Mouse (Mus musculus) lung, postnatal 10 days (tissue): Measurements from ENCODE around the gene Wipi1.
A peak's percentile ranks its signal among the peaks of the same experiment; 100 is the strongest.
"Not testable (repeated sequence)": the region's sequence is repeated elsewhere in the genome, so short reads cannot be mapped to it uniquely, and the experiment has no call there.

ENCODE experiments used
- DNase-seq: peaks from one replicate; pipeline ENCODE4 v3.0.0; 2021

Gene Wipi1

DNA sequence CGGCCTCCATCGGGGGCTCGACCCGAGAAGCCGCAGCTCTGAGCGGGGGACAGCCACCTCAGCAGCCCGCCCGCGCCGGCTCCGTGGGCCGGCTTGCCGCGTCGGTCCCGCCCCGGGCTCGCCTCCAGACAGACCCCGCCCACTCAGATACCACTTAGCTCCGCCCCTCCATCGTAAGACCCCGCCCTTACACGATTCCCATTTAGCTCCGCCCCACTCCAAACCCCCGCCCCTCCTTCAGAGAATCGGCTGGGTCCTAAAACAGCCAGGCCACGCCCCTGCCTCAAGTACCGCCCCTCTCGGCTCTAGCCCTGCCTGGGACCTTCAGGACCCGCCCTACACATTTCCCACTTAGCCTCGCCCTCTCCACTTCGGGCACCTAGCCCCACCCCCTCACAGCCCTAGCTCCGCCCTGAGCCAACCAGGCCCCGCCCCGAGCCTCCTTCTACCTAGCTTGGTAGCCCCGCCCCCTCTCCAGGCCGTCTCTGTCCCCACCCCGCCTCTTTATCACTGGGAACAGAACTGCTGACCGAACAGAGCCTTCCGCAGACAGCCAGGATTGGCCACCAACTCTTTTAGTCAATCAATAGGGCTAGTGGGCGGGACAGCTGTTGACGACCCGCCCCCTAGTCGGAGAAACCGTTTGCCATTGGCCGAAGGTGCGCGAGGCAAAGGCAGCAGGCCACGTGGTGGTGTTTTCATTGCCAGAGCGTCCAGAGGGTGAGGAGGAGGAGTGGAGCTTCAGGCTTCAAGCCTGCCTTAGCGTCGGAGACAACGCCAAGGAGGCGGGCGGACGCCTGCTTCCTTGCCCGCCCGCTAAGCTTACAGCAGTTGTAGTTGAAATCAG is at the start of gene Wipi1:
Wipi1 (minus strand) TSS at position 665 of the 847 bp plus-strand sequence.
- peak; percentile 99 for DNase-seq

DNA sequence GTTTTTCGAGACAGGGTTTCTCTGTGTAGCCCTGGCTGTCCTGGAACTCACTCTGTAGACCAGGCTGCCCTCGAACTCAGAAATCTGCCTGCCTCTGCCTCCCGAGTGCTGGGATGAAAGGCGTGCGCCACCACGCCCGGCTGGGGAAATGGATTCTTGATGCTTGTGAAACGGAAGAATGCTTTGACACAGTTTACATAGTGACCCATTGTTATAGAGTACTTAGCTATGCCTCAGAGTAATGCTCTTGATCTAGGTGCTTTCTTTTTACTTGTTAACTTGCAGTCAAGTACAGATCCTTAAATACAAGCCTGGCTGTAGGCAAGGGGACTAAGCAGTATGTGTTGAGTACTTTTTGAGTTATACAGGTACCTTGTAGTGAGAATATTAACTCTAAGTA is 48.8 kb upstream of the Wipi1 start:
- DNase-seq, result not testable (repeated sequence)

DNA sequence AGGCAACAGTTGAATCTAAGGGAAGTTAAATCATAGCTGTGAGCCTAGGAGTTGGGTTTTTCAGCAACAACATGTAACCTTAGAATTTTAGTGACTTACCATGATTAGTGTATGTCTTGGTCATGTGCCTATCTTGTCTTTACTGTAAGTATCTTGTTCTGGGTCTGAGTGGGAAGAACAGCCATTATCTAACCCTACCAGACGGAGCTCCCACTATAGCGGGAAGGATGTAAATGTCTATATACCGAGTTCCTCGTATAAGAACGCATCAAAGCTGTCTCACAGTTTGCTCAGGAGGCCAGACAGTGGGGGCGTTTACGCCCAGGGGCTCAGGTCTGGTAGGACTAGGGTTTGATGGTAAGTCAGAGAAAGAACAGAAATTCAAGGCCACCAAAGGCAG is 44.5 kb upstream of the Wipi1 start:
- DNase-seq, result no peak

DNA sequence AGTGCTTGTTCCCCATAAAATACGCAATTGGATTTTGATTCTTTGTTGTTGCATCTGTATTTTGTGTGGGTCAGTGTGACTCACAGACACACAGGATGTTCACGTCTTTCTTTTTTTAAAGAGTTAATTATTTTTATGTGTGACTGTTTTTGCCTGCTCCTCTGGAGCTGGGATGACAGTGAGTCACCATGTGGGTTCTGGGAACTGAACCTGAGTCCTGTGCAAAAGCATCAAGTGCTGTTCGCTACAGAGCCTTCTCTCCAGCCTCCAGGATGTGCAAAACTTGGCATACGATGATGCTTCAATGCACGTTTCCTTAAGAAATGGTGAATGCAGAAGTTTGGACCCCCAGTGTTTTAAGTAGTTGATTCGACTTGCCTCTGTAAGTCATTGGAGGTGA is 42.8 kb upstream of the Wipi1 start:
- DNase-seq, result no peak

DNA sequence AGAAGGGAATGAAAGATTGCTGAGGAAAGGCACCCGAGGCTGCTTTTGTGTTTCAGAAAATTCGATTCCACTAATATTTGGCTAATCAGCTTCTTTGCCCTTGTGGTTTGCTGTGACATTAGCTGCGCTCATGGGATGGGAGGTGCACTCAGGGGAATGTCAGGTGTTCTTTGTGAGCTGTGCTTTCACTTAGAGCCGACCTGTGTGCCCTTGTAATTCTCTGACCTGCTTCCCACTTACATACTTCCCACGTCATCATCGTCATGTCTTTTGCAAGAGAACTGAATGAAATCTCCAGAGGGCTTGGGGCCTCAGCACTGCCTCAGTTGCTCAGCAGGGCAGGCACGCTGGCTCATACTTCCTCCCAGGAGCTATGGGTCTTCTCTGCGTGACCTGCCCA is 41.4 kb upstream of the Wipi1 start:
- no peak for DNase-seq

DNA sequence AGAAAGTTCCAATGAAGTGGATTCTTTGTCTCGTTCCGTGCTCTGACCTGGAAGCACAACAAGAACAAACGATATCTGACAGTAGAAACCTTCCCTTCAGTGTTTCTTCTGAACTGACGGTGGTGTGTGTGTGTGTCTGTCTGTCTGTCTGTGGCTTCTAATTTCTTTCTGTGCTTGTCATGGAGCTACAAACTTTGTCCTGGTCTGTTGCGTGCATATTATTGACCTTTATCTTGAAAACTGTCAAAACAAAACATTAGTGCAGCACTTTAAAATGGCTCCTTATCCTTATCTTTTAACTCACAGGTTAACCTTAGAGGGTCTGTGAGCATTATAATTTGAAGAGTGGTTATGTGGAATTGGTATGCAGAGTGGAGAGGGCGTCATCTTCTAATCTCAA is 40.7 kb upstream of the Wipi1 start:
- DNase-seq, result no peak

DNA sequence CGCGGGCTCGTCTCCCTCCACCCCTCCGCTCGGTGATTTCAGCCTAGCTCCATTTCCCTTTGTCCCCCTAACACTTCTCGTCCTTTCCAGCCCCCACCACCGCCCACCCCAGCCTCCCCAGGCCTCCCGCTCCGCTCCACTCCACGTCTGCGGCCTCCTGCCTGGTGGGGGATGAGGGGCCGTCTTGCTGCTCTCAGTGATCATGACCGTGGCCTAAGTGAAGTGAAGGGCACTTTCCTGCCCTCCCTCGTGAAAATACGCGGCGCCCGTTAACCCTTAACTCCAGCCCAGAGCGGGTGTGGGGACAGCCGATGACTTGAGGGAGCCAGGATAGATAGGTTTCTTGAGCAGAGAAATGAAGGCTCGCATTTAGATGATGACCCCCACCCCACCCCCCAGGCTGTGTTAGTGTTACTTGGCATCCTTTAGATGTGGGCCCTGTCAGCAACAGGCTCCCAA is 39.8 kb upstream of the Wipi1 start:
- DNase-seq, result peak; percentile 62

DNA sequence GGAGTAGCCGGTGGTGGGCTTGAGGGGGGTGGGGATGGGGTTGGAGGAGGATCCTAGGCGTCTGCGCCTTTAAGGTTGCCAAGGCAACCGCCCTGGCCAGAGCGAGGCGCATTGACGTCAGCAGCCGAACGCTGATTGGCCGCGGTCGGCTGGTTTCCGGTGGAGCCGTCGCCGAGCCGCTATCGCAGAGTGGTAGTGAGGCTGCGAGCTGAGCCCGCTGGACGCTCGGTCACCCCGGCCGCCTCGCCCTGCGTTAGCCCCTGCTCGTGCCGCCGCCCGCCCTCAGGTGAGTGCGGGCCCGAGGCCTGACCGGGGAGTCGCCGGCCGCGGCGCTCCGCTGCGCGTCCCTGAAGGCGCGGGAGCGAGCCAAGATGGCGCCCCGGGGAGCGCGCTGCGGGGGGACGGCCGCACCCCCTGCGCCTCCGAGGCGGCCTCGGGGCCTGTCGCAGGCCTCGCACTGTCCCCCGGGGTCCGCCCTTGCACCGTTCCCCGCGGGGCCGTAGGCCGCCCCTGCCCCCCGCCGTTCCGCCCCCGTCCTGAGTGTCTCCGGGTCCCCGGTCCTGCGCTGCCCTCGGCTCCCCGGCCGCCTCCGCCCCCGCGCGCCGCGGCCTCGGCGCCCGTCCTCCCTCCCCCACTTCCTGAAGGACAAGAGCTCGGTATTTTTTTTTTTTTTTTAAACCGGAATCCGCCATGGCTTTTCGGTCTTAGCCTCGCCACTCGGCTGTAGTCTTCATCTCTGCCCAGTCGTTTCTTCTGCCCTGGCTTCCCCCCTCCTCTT is 39.2 kb upstream of the Wipi1 start:
- DNase-seq, result peak; percentile 94

DNA sequence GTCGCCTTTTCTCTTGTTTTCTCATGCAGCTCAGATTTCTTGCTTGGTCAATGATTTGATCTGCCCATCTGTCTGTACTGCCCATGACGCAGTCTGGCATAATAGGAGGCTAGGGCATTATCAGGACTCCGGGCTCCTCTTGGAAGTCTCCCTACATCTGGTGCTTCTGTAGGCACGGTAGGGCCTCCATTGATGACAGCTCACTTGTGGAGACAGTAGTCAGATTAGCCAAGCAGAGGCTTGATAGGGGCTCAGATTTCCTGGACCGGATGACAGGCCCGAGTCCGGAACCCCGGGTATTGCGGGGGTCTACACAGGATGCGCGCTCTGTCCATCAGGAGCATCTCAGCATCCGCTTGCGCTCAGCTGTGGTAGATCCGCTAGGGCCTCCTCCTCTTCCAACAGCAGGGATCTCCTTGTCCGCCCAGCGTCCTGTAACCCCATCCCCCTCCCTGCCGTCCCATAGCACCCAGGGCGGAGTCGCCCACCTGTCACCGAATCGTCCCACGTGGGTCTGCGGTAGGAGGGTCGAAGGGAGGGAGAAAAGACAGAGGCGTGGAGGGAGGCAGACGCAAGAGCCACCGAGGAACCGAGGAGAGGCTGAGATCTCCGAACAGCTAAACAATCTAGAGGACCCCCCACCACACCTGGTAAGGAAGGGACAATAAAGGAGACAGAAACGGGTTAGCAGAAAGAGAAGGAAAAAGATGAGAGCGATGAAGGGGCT is 38.4 kb upstream of the Wipi1 start:
- peak; percentile 86 for DNase-seq

DNA sequence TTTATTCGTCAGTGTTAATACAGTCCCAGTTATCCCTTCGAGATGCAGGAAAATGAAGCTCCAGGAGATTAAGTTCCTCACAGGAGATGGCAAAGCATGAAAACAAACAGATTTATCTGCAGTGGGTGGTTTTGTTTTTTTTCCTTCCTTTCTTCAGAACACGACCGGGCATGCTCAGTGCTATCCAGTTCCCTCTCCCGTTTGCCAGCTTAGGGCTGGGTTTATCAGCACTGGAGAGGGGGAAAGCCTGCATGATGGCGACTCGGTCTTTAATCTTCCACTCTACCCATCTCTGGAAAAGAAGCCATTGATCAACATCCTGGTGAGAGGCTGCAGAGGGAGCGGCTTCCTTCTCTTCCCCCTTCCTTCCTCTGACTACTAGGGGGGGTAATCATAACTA is 37.4 kb upstream of the Wipi1 start, which contains the start of gene Prkar1a:
Prkar1a (plus strand) TSS at position 200 of the 400 bp plus-strand sequence.
- no peak for DNase-seq

DNA sequence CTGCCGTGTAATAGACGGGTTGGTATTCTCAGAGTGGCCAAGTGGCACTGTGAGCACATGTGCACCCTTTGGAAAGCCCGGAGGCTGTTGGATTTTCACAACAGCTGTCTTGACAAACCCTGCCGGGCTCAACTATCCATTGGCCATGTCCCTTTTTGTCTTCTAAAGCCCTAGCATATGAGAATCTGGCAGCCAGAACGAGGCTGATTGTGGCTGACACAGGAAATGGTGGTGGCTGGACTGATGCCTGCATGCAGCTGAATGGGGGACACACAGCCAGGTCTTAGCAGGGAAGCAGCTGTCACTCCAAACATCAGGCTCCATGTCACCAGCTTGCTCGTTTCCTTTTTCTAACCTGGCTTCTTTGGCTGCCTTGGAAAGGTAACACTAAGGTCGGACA is 36.7 kb upstream of the Wipi1 start:
- peak; percentile 79 for DNase-seq

DNA sequence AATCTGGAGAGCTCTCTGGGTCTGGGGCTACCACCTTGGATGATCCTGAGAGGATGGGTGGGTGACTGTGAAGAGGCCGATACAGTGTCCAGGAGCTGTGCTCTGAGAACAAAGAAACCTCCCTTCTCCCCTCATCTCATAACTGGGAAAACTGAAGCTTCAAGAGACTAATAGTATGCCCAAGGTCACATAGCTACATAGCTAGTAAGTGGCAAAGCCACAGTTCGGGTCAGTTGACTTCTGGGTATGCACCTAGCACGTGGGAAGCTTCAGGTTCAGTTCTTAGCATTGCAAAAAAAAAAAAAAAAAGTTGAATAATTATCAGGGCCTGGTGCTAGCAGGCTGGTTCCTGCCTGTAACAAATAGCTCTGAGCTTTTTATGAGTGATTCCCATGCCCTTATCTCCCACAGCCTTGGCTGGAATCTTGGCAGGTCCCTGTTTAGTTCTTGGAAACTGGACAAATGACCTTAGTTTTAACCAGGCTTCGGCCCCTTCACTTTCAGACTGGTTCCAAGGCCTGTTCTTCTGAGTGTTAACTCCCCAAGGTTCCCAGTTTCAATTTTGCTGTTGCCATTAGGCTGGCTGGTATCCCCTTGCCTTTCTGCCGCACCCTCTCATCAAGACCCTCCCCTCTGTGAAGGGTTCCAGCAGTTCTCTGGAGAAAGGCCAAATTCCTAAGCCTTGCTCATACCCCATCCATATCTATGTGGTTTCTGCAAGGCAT is 29.9 kb upstream of the Wipi1 start:
- DNase-seq, result peak; percentile 58

DNA sequence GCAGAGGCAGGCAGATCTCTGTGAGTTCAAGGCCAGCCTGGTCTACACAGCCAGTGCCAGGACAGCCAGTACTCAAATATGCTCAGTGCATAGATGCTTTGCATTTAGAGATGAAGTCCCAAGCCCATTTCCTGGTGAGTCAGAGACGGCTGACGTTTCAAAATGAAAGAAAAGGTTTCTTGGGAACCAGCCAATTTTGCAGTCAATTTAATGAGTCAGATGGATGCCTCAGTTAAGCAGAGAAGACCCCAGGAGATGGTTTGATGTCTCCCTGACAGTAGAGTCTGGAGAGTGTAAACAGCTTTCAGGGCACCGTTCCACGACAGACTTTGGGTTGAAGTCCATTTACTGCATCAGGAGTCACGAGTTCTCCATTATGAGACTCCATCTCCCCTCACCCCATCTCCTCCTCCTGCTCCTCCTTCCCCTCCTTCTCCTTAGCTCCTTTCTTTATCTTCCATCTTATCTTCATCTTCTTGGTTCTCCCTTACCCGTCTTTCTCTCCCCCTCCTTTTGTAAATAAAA is 24.2 kb upstream of the Wipi1 start:
- no peak for DNase-seq

DNA sequence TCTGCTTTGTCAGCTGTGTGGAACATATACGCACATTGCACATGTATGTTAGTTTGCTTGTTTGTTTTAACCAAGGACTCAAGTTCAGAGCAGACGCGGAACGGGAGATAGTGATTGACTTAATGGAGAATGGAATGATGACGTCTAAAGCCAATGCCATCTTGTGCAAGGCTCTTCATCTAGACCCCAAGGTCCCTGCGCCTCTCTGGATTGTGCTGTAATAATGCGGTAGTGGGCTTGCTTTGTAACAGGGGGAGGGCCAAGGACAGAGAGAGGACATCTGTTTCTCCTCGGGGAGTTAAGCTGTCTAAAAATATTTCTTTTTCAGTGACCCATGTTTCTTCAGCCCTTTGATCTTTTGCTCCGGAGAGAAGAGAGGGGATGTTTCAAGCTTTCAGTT is 23.2 kb upstream of the Wipi1 start:
- DNase-seq, result no peak

DNA sequence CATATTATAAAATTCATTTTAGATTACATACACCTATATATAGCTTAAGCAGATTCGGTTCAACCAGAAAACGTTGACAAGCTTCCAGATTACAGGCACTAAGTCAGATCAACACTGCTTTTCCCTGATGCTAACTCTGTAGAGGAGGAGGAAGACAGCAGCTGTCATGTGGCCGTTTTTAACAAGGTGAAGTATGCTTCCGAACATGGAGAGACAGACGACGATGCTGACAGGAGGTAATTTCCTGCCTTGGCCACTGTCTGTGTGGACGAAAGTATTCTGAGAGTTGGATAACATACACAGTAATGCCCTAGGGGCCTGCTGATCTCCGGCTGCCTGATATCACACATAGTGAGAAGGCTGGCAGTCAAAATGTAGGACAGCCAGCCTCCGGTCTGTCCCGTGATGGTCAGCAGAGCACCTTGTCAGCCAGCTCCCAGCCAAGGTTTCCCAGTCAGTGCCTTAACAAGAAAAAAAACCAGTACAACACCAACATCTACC is 17.3 kb upstream of the Wipi1 start:
- no peak for DNase-seq

DNA sequence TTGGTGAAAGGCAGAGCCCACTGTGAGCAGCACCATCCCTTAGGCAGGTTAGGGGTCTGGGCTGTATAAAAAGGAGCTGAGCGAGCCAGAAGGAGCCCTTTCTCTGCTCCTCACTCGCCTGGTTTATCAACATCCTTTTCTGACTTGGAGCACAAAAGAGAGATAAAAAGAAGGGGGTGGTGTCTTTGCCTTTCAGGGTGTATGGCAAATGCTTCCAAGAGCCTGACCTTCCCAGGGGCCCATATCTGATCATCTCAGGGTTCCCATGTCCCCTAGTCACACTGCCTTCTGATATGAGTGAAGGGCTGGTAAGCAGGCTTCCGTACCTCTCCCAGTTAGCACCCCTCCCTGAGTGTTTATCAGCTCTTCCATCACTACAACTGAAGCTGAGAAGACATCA is 16.3 kb upstream of the Wipi1 start:
- no peak for DNase-seq

DNA sequence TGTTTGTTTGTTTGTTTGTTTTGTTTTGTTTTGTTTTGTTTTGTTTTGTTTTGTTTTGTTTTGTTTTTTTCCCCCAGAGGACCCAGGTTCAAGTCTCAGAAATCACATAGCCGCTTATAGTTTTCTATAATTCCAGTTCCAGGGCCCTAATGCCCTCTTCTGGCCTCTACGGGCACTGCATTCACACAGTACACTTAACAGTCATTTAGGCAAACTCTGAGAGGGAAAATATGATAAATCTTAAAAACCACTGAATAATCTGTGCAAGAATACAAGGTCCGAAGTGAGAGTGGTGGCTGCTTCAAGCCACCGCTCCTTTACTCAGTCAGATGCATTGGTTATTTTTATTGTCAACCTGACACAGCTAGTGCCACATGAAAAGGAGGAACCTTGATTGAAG is 15.9 kb upstream of the Wipi1 start:
- DNase-seq, result peak; percentile 32

DNA sequence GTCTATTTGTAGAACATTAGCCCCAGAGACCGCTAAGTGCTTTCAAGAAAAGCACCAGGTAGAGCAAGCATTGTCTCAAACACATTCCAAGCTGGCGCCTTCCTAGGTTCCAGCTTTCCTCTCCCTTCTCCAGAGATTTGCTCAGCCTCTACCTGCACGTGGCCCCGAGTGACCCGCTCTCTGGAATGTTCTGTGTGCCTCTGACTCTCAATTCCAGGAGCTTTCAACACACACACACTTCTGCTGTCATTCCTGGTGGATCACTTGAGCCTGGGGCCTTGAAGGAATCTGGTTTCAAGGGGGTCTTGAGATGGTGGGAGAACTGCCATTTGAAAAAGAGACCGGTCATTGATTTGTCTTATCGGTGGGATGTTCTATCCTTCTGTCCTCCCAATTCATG is 11.5 kb upstream of the Wipi1 start:
- DNase-seq, result no peak

DNA sequence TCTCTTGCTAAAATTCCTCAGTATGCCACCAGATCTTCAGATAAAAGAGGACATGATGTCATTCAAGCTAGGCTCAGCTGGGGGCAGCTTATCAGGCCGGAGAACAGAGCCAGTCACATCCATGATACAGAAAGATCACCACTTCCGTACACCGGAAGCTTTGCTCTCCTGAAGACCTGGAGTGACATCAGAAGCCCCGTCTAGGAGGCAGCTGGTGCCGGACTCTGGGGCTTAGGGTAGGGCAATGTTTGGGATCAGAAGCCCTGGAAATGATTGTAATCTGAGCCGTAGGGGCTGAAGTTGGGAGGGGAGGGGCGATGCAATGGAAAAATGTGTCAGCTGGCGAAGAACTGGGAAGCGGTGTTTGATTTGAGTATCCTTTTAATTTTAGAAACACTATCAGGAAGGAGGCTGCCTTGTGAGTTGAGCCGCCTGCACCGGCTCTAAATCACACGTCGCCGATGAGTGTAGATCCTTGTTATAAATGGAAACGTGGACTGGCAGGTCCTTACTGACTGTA is 10.8 kb upstream of the Wipi1 start:
- DNase-seq, result peak; percentile 32

DNA sequence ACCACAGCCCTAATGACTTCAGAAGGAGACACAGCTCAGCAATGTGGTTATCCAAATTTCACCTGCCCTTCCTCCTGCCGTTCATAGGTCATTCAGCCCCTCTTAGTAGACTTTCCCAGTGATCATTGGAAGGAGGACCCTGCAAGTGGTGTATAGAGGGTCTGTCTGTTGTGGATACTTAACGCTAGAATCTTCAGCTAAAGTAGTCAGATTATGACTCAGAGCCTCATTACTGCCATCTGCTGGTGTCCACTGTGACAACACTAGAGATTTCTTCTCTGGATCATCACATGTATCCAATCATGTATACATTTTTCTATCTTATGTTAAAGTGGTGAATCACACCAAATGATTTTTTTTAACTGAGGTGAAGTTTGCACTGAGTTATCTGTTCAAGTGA is 9.4 kb upstream of the Wipi1 start:
- DNase-seq, result peak; percentile 71

DNA sequence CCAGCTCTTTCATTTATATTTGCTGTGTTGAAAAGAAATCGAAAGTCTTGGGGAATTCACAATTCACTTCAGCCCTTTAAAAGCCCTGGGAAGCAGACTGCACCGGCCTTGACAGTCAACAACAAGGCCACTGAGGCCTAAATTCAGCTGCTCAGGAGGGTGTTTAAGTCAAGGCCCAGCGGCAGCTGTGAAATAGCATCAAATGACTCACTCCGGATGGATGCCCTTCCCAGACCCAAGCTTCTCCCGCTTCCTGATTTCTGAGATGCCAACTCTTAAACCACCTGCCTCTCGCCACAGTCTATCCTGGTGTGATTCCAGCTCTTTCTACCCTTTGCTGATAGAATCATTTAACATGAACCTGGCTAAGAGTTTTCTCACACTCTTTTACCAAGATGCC is 8.6 kb upstream of the Wipi1 start:
- no peak for DNase-seq

DNA sequence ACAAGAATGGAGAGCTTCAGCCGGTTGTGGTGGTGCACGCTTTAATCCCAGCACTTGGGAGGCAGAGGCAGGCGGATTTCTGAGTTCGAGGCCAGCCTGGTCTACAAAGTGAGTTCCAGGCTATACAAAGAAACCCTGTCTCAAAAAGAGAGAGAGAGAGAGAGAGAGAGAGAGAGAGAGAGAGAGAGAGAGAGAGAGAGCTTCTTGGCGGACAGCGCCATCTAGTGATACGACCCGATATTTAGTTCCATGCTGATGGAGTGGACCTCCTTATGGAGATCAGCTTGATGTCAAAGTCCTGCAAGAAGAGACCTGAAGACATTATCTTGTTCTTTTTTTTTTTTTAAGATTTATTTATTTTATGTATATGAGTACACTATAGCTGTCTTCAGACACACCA is 7.3 kb upstream of the Wipi1 start:
- peak; percentile 74 for DNase-seq
